Comparison of ENCODE assay signal across 24 mouse cellular contexts in genomic region chr7:3219370-3219769, GRCm38 (mm10). TPM values are rescaled to one million over a fixed set of nuclear protein-coding genes. Genes with fewer than 3 reads are reported as not detected.
"Had no signal": no experiment of that assay in that cellular context is flagged by ENCODE, and none has a peak within 500 bp of the region (broad histone marks: within the 10 kb centered on the region; RNA-seq: fewer than 3 reads in every experiment).

No protein-coding gene starts in this region.

- H3K4me2 ChIP-seq: liver, embryonic 11.5 days; lung, embryonic 15.5 days; midbrain, embryonic 11.5 days; midbrain, embryonic 15.5 days; neural tube, embryonic 12.5 days; neural tube, embryonic 15.5 days had no signal

- ATAC-seq: midbrain, embryonic 15.5 days had no signal

- H3K36me3 ChIP-seq: lung, embryonic 15.5 days; midbrain, embryonic 15.5 days; neural tube, embryonic 12.5 days; neural tube, embryonic 15.5 days had no signal

- H3K27ac ChIP-seq: liver, embryonic 14.5 days; lung, embryonic 15.5 days; midbrain, embryonic 15.5 days; neural tube, embryonic 12.5 days; neural tube, embryonic 15.5 days; stomach, postnatal 0 days had no signal

- H3K4me3 ChIP-seq: lung, embryonic 15.5 days; midbrain, embryonic 15.5 days; neural tube, embryonic 12.5 days; neural tube, embryonic 15.5 days had no signal

- DNase-seq: kidney, adult 2 months; kidney, postnatal 10 days; kidney, postnatal 4 days; left cerebral cortex, postnatal 4 days; lung, adult 18-20 months; lung, postnatal 14 days; lung, postnatal 4 days; right cerebral cortex, adult 18-20 months; right cerebral cortex, postnatal 14 days; right cerebral cortex, postnatal 4 days; thymus, adult 2 months; thymus, postnatal 14 days; thymus, postnatal 4 days had no signal

- H3K4me1 ChIP-seq: lung, embryonic 15.5 days; midbrain, embryonic 15.5 days; neural tube, embryonic 12.5 days; neural tube, embryonic 15.5 days had no signal

- H3K9ac ChIP-seq: liver, embryonic 14.5 days; lung, embryonic 15.5 days; midbrain, embryonic 15.5 days; neural tube, embryonic 12.5 days; neural tube, embryonic 15.5 days had no signal

- H3K9me3 ChIP-seq: lung, embryonic 15.5 days; midbrain, embryonic 15.5 days; neural tube, embryonic 12.5 days; neural tube, embryonic 15.5 days had no signal

RNA-seq across cellular contexts. Expression of gene Nlrp12, which starts 30.2 kb away (rescaled TPM):
- polyA plus RNA-seq: kidney, embryonic 14.5 days; limb, embryonic 14.5 days; midbrain, embryonic 11.5 days; neural tube, embryonic 12.5 days; neural tube, embryonic 15.5 days; stomach, embryonic 14.5 days; stomach, postnatal 0 days had no signal

RNA-seq across cellular contexts. Expression of gene AU018091, which starts 50.4 kb away (rescaled TPM):
- polyA plus RNA-seq: kidney, adult 2 months; kidney, embryonic 14.5 days; liver, embryonic 11.5 days; liver, embryonic 14.5 days; midbrain, embryonic 15.5 days; neural tube, embryonic 15.5 days had no signal
